Mouse (Mus musculus) activated CD4-positive, CD25-positive, alpha-beta regulatory T cell, adult 4 months (primary cell): ENCODE results near the gene Foxj2. TPM values are rescaled to one million over a fixed set of nuclear protein-coding genes. Genes with fewer than 3 reads are reported as not detected.

Source experiments
- ATAC-seq: one replicate; pipeline ENCODE4 v1.8.0; 2017
- polyA plus RNA-seq, 2 experiments: library from polyadenylated mRNA; unstranded; fragments of 100-300 nt; shearing (Covaris generic); gene quantifications; one replicate each; pipeline ENCODE4 v1.2.1; 2017

Gene Foxj2
- polyA plus RNA-seq, 2 experiments from 2014 or later, result 6.6 to 8.7 TPM

DNA sequence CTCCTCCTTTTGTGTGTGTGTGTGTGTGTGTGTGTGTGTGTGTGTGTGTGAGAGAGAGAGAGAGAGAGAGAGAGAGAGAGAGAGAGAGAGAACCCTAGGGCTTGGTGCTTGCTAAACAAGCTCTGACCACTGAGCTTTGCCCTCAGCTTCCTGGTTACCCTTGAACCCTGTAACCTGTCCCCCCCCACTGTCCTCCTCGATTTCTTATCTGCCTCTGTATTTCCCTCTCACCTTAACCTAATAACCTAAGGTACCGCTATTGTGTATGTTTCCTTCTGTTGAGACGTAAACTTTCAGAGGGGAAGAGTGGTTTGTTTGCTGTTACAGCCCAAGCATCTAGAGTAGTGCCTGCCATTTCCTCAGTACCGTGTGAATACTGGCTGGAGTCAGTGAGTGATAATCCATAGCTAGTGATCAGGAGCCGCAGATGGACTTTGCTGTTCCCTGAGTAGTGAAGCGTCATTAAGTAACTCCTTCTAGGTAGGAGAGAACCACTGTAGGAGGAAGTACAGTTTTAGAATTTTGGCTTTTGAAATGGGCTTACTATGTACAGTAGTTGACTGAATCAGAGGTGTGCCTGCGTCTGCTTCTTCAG lies 59.5 kb downstream of the Foxj2 start:
- no peak for ATAC-seq

DNA sequence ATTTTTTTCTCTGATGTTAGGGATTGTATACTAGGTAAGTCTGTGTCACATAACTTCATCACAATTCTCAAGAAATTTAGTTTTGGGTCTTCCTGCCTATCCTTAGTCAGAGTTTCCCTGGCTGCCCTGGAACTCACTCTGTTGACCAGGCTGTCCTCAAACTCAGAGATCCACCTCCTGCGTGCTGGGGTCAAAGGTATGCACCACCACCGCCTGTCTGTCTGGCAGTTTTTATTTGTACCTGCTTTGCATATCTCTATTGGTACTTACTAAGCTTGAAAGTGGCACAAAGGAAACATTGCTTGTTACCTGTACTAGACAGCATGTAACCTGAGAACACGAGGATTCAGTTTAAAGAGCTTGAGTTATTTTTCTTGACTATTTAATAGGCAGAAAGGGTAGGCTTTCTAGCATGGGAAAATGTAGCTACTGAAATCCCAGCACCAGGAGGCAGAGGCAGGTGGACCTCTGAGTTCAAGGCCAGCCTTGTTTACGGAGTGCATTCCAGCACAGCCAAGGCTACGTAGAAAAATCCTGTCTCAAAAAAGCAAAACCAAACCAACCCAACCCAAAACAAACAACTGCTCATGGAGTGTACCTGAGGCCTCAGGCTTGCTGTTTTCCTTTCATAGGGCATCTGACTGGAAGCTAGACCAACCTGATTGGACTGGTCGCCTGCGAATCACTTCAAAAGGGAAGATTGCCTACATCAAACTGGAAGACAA lies 60.2 kb downstream of the Foxj2 start:
- ATAC-seq, result no peak

DNA sequence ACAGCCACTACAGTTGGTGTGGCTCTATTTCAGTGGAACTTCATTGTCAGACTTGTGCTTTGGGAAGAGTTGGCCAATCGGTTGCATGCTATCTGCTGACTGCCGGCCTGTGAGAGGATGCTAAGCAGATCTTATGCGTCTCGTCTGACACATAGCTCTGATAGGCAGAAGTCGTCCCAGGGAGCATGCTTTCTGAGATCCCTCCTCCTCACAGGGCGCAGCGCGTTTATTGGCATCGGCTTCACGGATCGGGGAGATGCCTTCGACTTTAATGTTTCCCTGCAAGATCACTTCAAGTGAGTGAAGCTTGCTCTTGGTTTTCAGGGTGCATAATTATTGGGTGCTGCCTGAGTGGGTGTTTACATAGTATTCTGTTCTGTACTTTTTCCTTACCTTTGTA lies 61.6 kb downstream of the Foxj2 start:
- ATAC-seq, result no peak

DNA sequence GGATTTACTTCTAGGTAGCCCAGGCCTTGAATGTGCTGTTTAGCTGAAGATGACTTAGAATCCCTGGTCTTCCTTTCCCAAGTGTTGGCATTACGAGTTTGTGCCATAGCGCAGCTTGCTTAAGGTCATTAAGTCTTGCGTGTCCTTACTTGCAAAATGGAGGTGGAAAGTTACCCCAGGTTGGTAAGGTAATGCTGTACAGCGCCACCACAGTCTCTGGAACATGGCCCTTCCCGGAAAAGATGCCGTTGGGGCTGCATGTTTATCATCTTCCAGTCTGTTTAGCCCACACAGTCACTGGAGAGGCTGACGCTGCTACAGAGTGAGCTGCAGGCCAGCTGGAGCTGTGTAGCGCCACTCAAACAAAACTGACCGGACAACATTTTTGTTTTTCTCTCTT lies 63.9 kb downstream of the Foxj2 start:
- ATAC-seq, result no peak

DNA sequence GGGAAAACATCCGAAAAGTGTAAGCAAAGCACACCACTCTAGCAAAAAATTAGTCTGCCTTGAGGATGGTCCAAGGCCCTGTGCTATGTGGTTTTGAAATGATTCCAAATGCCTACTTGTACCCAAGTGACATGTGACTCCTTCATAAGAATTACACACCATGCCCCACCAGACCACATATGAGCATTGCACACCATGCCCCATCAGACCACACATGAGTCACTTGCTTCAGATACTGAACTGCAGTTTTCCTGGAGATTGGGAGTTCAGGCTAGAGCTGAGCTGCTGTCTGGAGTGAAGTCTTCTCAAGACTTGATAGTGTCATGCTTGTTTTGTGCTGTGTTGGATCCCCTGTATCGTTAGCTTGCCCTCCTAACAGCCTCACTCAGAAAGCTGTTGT lies 69.9 kb downstream of the Foxj2 start:
- ATAC-seq, result no peak

DNA sequence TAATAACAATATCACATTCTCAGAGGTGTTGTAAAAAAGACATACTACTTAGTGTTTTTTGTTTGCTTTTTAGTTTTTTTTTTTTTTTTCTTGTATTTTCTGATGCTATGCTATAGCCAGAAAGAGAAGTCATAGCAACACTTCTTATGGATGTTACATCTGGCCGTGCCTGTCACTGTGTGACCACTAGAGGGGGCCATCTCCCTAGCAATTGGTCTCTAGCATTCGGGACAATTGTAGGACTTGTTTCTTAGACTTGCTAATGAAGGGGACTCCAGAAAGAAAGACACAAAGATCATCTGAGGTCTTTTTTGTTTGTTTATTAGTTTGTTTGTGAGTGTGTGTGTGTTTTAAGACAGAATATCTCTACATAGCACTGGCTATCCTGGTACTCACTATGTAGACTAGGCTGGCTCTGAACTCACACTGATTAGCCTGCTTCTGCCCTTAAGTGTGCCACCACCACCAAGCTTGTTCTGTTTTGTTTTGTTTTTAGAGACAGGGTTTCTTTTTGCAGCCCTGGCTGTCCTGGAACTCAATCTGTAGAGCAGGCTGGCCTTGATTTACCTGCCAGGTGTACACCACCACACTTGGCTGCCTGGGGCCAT lies 72.8 kb downstream of the Foxj2 start:
- no peak for ATAC-seq

Other genes starting within 250 kb of the Foxj2 start
- 10 to 100 TPM; 24.5 to 28.7 TPM for gene Apobec1, start 217.5 kb upstream of the Foxj2 start, polyA plus RNA-seq
- under 1 TPM; 0.20 to 0.37 TPM for gene Gdf3, start 209.8 kb upstream of the Foxj2 start, polyA plus RNA-seq
- not detected for gene Dppa3, start 193.5 kb upstream of the Foxj2 start, polyA plus RNA-seq
- gene Nanog, start 112.4 kb upstream of the Foxj2 start, polyA plus RNA-seq, result under 1 TPM in 1 of 2 experiments, not detected in 1; 0.22 TPM
- gene Slc2a3, start 18.3 kb upstream of the Foxj2 start, polyA plus RNA-seq, result 10 to 100 TPM; 64.2 to 69.4 TPM
- under 1 TPM in 1 of 2 experiments, not detected in 1; 0.60 TPM for gene C3ar1, start 36.2 kb downstream of the Foxj2 start, polyA plus RNA-seq
- 10 to 100 TPM; 32.2 to 44.6 TPM for gene Necap1, start 54.6 kb downstream of the Foxj2 start, polyA plus RNA-seq
- gene Clec4a1, start 101.9 kb downstream of the Foxj2 start, polyA plus RNA-seq, result under 1 TPM in 1 of 2 experiments, not detected in 1; 0.51 TPM
- under 1 TPM in 1 of 2 experiments, not detected in 1; 0.73 TPM for gene Clec4a3, start 132.6 kb downstream of the Foxj2 start, polyA plus RNA-seq
- not detected for gene Clec4a4, start 170.5 kb downstream of the Foxj2 start, polyA plus RNA-seq
- gene Clec4b1, start 230.0 kb downstream of the Foxj2 start, polyA plus RNA-seq, result not detected